Mouse (Mus musculus): Measurements from ENCODE around the gene 6030468B19Rik. TPM values are rescaled to one million over a fixed set of nuclear protein-coding genes. Genes with fewer than 3 reads are reported as not detected.
A peak's percentile ranks its signal among the peaks of the same experiment; 100 is the strongest.
"Not testable (repeated sequence)": the region's sequence is repeated elsewhere in the genome, so short reads cannot be mapped to it uniquely, and the experiment has no call there.

The 6030468B19Rik gene
- total RNA-seq, 2 experiments from 2014 or later: not detected

DNA sequence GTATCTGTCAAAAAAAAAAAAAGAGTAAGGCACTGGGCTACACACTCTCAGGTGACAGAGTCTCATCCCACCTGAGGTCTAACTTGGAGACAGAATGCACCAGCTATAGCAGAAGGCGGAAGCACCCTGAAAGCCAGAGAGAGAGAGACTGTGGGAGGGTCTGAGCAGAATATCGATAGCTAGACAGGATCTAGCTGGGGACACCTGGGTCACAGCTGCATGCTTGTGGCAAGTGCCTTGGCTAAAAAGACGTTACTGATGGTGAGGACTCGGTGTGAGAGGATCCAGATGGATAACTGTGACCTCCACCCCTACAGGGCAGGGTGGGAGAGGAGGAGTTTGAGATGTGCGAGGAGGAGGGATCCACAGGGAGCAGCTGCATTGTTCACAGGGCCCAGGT lies 506 bp upstream of the 6030468B19Rik start:
- no peak for DNase-seq (ENCODE audit: low spot score)
- intact Hi-C loops (cut with DNase I): no loop called here

DNA sequence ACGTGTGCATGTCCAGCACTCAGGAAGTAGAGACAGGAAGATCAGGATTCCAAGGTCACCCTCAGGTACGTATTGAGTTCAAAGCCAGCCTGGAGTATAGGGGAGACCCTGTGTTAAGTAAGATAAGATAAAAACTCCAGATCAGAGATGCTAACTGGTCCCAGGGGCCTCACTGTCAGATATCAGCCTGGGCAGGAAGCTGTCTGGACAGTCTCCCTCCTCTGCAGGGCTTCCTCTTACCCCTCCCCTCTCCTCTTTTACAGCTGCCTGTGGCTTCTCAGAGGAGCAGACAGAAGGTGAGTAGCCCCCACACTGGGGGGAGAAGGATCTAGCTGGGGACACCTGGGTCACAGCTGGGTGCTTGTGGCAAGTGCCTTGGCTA lies 691 bp downstream of the 6030468B19Rik start:
- intact Hi-C loops (cut with DNase I): no loop called here

DNA sequence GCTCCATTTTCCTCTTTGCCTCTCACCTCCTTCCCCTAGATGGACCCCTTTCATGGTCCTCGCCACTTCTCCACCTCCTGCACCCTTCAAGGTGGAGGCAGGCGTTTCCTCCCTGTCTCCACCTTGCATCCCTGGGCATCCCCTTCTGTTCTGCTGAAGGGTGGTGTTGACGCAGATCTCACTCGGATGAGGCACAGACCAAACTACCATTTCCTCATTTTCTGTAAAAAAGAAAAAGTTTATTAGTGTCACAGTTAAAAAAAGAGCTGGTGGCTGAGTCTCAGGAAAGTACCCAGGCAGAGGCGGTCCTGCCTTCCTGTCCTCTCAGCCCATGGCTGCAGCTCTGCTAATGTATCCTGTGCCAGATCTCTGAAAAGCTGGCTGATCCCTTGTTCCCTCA lies 1.7 kb downstream of the 6030468B19Rik start:
- intact Hi-C loops (cut with DNase I): no loop called here
- DNase-seq (ENCODE audit: low spot score): no peak

More for the DNA sequence above, 691 bp downstream of the 6030468B19Rik start:
- DNase-seq (ENCODE audit: low spot score): no peak

DNA sequence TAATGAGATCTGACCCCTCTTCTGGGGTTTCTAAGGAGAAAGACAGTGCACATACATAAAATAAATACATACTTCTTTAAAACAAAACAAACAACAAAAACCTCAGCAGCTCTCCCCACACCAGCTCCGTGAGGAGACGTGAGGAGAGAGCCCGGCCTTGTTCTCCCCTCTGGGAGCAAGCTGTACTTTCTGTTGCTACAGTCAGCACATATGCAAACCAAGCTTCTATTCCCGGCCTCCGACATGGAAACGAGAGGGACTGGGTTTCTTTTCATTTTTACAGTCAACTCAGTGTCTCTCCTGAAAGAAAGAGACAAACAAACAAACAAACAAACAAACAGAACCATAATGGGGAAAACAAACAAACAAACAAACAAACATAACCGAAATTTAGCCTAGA lies 2.6 kb downstream of the 6030468B19Rik start:
- no peak for DNase-seq (ENCODE audit: low spot score)
- intact Hi-C loops (cut with DNase I): no loop called here

DNA sequence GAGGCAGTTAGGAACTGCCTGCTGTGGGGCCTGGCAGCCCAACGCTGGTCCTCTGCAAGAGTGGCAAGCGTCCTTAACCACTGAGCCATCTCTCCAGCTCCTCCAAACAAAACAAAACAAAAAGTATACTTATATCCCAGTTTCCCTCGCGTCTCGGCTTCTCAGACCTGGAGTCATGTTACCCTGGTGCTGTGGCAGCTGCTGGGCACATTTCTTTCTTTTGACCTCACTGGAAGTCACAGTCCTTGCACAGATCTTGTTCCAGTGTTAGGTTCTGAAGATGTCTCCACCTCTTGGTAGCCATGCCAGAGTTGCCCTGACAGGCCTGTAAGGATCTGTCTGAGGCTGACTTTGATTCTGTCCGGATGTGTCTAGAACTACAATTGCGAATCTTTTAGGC lies 4.2 kb downstream of the 6030468B19Rik start:
- intact Hi-C loops (cut with DNase I): no loop called here
- no peak for DNase-seq (ENCODE audit: low spot score)

- no peak for DNase-seq (ENCODE audit: low spot score)
- intact Hi-C loops (cut with DNase I): no loop called here
Observed at GRCm38 (mm10) chr11:117803166-117803688, 5.8 kb downstream of the 6030468B19Rik start.

- DNase-seq (ENCODE audit: low spot score): no peak
- intact Hi-C loops (cut with DNase I): no loop called here
Observed at GRCm38 (mm10) chr11:117806781-117807180, 9.3 kb downstream of the 6030468B19Rik start.

DNA sequence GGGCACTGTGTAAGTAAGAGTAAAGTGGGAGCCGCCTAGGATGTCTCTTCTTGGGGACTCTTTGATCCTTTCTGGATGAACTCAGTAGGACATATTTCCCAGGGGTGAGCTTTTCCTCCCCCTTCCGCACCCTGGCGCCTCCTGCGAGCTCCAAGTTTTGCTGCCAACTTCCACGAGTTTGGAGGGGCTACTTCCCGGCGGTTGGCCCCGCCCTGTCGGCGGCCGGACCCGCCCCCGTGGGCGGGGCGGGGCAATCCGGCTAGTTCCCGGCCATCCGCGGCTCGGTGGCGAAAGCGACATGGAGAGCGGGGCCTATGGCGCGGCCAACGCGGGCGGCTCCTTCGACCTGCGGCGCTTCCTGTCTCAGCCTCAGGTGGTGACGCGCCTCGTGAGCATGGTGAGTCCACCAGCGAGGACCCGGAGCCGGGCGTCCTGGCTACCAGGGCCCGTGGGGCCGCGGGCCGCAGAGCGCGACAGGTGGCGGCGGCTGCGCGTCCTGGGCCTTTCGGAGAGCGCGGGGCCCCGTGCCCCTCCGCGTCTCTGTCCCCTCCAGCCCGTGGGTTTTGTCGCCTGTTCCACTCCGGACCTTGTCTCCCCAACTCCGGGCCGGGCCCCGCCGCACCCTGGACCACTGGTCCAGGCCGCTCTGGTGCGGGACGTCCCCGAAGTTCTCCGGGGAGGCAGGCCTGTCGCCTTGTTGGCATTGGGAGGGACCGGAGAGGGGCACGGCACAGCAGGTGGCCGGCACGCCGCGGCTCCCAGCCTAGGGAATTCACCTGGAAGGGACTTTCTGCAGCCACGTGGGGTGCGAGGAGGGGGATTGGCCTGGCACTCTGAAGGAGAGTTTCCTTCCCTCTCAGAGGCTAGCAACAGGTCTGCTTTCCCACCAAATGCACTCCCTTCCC lies 12.2 kb downstream of the 6030468B19Rik start, which contains the start of the genes Gm20708 and Syngr2:
TSS of gene Gm20708 (plus strand) at position 262 of the 905 bp plus-strand sequence.
TSS of gene Syngr2 (plus strand) at position 262 of the 905 bp plus-strand sequence.
- peak; percentile 61 for DNase-seq (ENCODE audit: low spot score)
- intact Hi-C loops (cut with DNase I): no loop called here

GRCm38 (mm10) chr11:117810401-117811046 lies 13.1 kb downstream of the 6030468B19Rik start:
- peak; percentile 68 for DNase-seq (ENCODE audit: low spot score)
- intact Hi-C loops (cut with DNase I): no loop called here

DNA sequence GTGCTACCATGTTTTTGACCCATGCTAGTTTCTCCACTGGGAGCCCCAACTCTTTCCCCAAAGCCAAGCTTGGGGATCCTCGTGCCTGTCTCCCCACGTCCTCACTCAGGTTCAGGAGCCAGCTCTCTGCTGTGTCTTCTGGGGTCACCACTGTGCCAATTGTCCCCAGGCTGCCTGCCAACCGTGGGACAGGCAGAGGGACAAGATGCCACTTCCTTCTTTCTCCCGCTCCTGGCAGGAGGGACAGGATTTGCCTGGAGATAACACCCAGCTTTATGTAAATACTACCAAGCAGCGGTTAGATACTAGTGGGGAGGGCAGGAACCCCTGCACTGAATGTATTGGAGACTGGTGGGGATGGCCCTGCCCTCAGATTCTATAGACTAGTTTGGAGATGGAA lies 16.4 kb downstream of the 6030468B19Rik start:
- DNase-seq (ENCODE audit: low spot score): no peak
- intact Hi-C loops (cut with DNase I): no loop called here

- intact Hi-C loops (cut with DNase I): no loop called here
- no peak for DNase-seq (ENCODE audit: low spot score)
Observed at GRCm38 (mm10) chr11:117814704-117815366, 17.4 kb downstream of the 6030468B19Rik start.

DNA sequence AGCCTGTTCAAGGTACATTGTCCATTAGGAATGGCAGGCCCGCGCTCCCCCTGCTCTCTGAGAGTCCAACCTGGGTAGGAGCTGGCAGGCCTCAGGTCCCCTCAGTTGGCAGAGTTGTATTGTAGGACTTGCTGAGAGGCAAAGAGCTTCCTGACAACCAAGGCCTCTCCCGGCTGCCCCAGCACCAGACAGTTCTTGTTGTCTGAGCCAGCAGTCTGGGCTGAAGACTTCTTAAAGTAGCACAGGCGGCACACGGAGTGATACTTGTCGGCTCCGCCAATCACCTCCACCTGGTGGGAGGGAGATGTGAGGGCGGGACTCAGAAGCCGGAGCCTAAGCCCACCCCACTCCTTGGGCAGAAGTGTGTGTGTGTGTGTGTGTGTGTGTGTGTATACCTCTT lies 18.4 kb downstream of the 6030468B19Rik start:
- DNase-seq (ENCODE audit: low spot score); intact Hi-C loops (cut with DNase I): not testable (repeated sequence)

DNA sequence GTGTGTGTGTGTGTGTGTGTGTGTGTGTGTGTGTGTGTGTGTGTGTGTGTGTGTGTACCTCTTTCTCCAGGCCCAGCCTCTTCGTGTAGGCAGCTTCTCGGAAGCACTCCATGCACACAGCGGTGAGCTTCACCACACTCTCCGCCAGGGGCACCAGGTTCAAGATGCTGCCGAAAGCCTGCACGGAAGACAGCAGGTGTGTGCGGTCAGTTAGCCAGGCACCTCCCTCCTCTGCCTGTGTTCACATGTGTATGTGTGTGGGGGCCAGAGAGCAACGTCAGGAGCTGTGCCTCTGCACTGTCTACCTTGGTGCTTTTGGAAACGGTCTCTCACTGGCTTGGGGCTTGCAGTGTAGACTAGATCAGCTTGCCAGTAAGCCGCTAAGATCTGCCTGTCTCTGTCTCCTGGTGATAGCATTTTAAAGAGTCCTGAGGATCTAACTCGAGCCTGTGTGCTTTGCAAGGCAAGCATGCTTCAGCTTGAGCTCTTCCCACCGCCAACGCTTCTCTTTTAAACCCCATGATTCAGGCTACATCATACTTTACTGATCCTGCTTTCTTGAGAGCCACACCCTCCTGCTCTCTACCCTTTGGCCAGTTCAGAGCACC lies 19.0 kb downstream of the 6030468B19Rik start:
- intact Hi-C loops (cut with DNase I): no loop called here

DNA sequence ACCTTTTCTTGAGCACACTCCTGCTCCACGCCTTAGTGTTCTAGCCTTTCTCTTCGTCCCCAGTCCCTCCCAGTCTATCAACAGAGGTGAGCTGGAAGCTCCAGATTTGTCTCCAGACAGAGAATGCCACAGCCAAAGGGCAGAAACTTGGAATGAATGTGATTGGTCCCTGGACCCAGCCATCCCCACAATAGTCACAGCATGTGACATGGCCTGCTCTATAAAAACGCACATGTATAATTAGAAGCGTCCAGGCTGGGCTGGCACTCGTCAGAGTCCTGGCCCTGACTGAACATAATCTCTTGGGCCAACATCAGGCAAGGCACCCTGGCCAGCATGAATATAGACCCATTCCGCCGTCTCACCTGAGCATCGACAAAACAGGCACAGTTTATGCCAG lies 21.6 kb downstream of the 6030468B19Rik start:
- intact Hi-C loops (cut with DNase I): no loop called here

More for the DNA sequence above, 19.0 kb downstream of the 6030468B19Rik start:
- DNase-seq (ENCODE audit: low spot score): no peak

DNA sequence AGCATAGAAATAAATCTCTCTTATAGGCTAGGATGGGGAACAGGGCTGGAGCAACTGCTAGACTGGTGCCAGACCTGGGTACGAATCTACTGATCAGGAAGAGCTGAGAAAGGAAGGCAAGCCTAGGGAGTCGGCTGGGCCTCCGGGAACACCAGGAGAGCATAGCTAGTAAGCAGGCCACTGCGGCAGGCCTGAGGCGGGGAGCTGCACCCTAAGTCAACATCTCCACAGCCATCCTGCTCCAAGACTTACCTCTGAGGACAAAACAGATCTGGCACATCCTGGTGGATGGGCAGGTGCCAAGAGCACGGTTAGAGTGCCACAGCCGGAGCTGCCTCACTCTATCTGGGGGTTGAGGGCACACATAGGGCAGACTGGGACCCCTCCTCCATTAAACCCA lies 22.7 kb downstream of the 6030468B19Rik start:
- no peak for DNase-seq (ENCODE audit: low spot score)
- intact Hi-C loops (cut with DNase I): no loop called here

More for the DNA sequence above, 21.6 kb downstream of the 6030468B19Rik start:
- peak; percentile 44 for DNase-seq (ENCODE audit: low spot score)

- intact Hi-C loops (cut with DNase I): no loop called here
Observed at GRCm38 (mm10) chr11:117821868-117822267, 24.4 kb downstream of the 6030468B19Rik start.

GRCm38 (mm10) chr11:117822728-117823241 lies 25.3 kb downstream of the 6030468B19Rik start:
- intact Hi-C loops (cut with DNase I): no loop called here
- no peak for DNase-seq (ENCODE audit: low spot score)

More at GRCm38 (mm10) chr11:117821868-117822267, 24.4 kb downstream of the 6030468B19Rik start:
- no peak for DNase-seq (ENCODE audit: low spot score)

GRCm38 (mm10) chr11:117823411-117823810 lies 26.0 kb downstream of the 6030468B19Rik start:
- intact Hi-C loops (cut with DNase I): no loop called here
- no peak for DNase-seq (ENCODE audit: low spot score)
